11 mouse cellular contexts compared by ENCODE assay signal in the genomic region with DNA sequence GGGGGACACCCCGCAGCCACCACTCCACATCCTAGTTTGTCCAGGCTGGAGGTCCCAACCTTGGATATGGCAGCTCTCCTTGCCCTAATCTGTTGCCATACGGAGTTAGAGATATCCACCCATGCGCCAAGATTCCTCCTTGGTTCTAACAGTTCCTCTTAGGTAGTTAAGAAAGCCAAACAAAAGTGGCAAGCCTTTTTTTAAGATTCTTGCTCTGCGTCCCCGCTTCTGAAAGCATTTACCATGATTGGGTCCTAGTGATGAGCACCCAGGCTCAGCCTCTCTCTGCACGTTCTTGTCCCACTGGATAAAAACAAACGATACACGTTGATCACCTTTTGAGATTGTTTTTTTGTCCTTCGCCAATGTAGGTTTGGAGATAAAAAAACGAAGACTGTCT. TPM values are rescaled to one million over a fixed set of nuclear protein-coding genes. Genes with fewer than 3 reads are reported as not detected.
DNase-seq lines count a peak whose midpoint lies in the region; ATAC-seq and TF ChIP-seq lines count a peak whose summit lies in the region.
"Had no signal": no experiment of that assay in that cellular context is flagged by ENCODE, and none has a peak within 500 bp of the region (broad histone marks: within the 10 kb centered on the region; RNA-seq: fewer than 3 reads in every experiment).

No protein-coding gene starts in this region.

- peaks cover 5% of the 10 kb centered on the region for H3K4me1 ChIP-seq in lung, embryonic 14.5 days (ENCODE audit: insufficient read depth)
- H3K4me1 ChIP-seq in forebrain, embryonic 13.5 days = peaks cover 50% of the 10 kb centered on the region
- H3K4me1 ChIP-seq in intestine, postnatal 0 days (replicated peaks; ENCODE audit: control insufficient read depth, insufficient read depth, low read length) = no peaks in the 10 kb centered on the region; the same call in 1 of the 2 replicates
- peaks cover 11% of the 10 kb centered on the region; the same call in 1 of the 2 replicates for H3K4me1 ChIP-seq in neural tube, embryonic 14.5 days (ENCODE audit: control insufficient read depth, insufficient read depth, low read length)

- H3K27ac ChIP-seq in lung, embryonic 14.5 days (ENCODE audit: low read depth) = no peak overlapping the region
- H3K27ac ChIP-seq in forebrain, embryonic 13.5 days = no peak overlapping the region
- no peak overlapping the region for H3K27ac ChIP-seq in intestine, postnatal 0 days (ENCODE audit: low read depth, low read length)
- no peak overlapping the region for H3K27ac ChIP-seq in neural tube, embryonic 14.5 days (ENCODE audit: low read depth, low read length)
- H3K27ac ChIP-seq: layer of hippocampus, adult 2 months had no signal

- H3K36me3 ChIP-seq in lung, embryonic 14.5 days (ENCODE audit: insufficient read depth) = peaks cover 2% of the 10 kb centered on the region; the same call in 1 of the 2 replicates
- peaks cover 18% of the 10 kb centered on the region for H3K36me3 ChIP-seq in forebrain, embryonic 13.5 days (ENCODE audit: poor library complexity, severe bottlenecking)
- H3K36me3 ChIP-seq in intestine, postnatal 0 days (ENCODE audit: control insufficient read depth, insufficient read depth) = no peaks in the 10 kb centered on the region
- no peaks in the 10 kb centered on the region for H3K36me3 ChIP-seq in neural tube, embryonic 14.5 days (ENCODE audit: control insufficient read depth, insufficient read depth, low read length)

- ATAC-seq in lung, embryonic 14.5 days (ENCODE audit: insufficient read depth) = no peak
- ATAC-seq in forebrain, embryonic 13.5 days = no peak
- no peak for ATAC-seq in intestine, postnatal 0 days
- no peak for ATAC-seq in neural tube, embryonic 14.5 days (ENCODE audit: low read depth)
- ATAC-seq: Patski had no signal

- no peaks in the 10 kb centered on the region for H3K9me3 ChIP-seq in lung, embryonic 14.5 days (ENCODE audit: low read depth, low read length)
- no peaks in the 10 kb centered on the region for H3K9me3 ChIP-seq in forebrain, embryonic 13.5 days (replicated peaks)
- no peaks in the 10 kb centered on the region for H3K9me3 ChIP-seq in intestine, postnatal 0 days (ENCODE audit: control insufficient read depth)
- H3K9me3 ChIP-seq in neural tube, embryonic 14.5 days (ENCODE audit: control insufficient read depth, low read length) = no peaks in the 10 kb centered on the region
- H3K9me3 ChIP-seq: megakaryocyte, embryonic 14.5 days had no signal

- H3K27me3 ChIP-seq in lung, embryonic 14.5 days (ENCODE audit: insufficient read depth, low read length) = peaks cover 23% of the 10 kb centered on the region
- peaks cover 7% of the 10 kb centered on the region; the same call in 1 of the 2 replicates for H3K27me3 ChIP-seq in forebrain, embryonic 13.5 days
- peaks cover 53% of the 10 kb centered on the region for H3K27me3 ChIP-seq in intestine, postnatal 0 days (replicated peaks; ENCODE audit: control insufficient read depth, insufficient read depth, low read length)
- no peaks in the 10 kb centered on the region for H3K27me3 ChIP-seq in neural tube, embryonic 14.5 days (ENCODE audit: control insufficient read depth, insufficient read depth, low read length)

- peak; percentile 25 for DNase-seq in lung, embryonic 14.5 days
- DNase-seq in lung, postnatal 14 days = no peak
- DNase-seq in frontal cortex, adult 2 months (ENCODE audit: extremely low spot score in 1 of 2, low spot score in 1 of 2) = no peak
- DNase-seq in right cerebral cortex, postnatal 10 days (ENCODE audit: low spot score in 2 of 2) = no peak
- DNase-seq in cerebellum, adult 18-20 months = no peak

- peak overlapping the region; percentile 52 for H3K4me3 ChIP-seq in lung, embryonic 14.5 days (ENCODE audit: low read depth, low read length)
- peak overlapping the region; percentile 60 for H3K4me3 ChIP-seq in forebrain, embryonic 13.5 days
- H3K4me3 ChIP-seq in intestine, postnatal 0 days (ENCODE audit: low read depth, low read length) = 0 out of 2 replicates have a peak overlapping the region, but pooled peaks have one; percentile 49
- peak overlapping the region; percentile 51 for H3K4me3 ChIP-seq in neural tube, embryonic 14.5 days (ENCODE audit: low read depth, low read length)

- no peak for TF ChIP-seq CTCF in lung, embryonic 14.5 days (IDR thresholded peaks at IDR 0.05; ENCODE audit: low read depth)
- no peak for TF ChIP-seq CTCF in intestine, postnatal 0 days (IDR thresholded peaks at IDR 0.05; ENCODE audit: low read depth)

- H3K9ac ChIP-seq in lung, embryonic 14.5 days = peak overlapping the region; percentile 62; the same call in 1 of the 2 replicates
- peak overlapping the region; percentile 76 for H3K9ac ChIP-seq in forebrain, embryonic 13.5 days
- no peak overlapping the region for H3K9ac ChIP-seq in intestine, postnatal 0 days (ENCODE audit: low read depth, low read length)
- peak overlapping the region; percentile 63; the same call in 1 of the 2 replicates for H3K9ac ChIP-seq in neural tube, embryonic 14.5 days (replicated peaks; ENCODE audit: low read depth, low read length)

- WGBS in lung, embryonic 14.5 days = 4% methylated on average over 10 of the region's 10 CpGs
- 5% methylated on average over 10 of the region's 10 CpGs for WGBS in forebrain, embryonic 13.5 days
- WGBS in intestine, postnatal 0 days = 33% methylated on average over 10 of the region's 10 CpGs
- 2% methylated on average over 10 of the region's 10 CpGs for WGBS in neural tube, embryonic 14.5 days

- H3K4me2 ChIP-seq in lung, embryonic 14.5 days = peak overlapping the region; percentile 95
- peak overlapping the region; percentile 88 for H3K4me2 ChIP-seq in forebrain, embryonic 13.5 days
- peak overlapping the region; percentile 90; the same call in 1 of the 2 replicates for H3K4me2 ChIP-seq in intestine, postnatal 0 days (replicated peaks; ENCODE audit: low read depth)
- peak overlapping the region; percentile 98 for H3K4me2 ChIP-seq in neural tube, embryonic 14.5 days (ENCODE audit: low read depth, low read length)

RNA-seq across cellular contexts. Expression of gene Sfrp2, which starts 1.0 kb away (rescaled TPM):
- 87.3 and 92.3 TPM in 2 replicates for polyA plus RNA-seq in lung, embryonic 14.5 days (2014; fragmentation: Nextera tagmentation; extraction: Ambion mirVana)
- polyA plus RNA-seq in forebrain, embryonic 13.5 days (2015; fragmentation: Nextera tagmentation; extraction: Ambion mirVana) = 53.0 and 64.3 TPM in 2 replicates
- polyA plus RNA-seq in intestine, postnatal 0 days (2015; fragmentation: Nextera tagmentation; extraction: Ambion mirVana) = 15.8 and 20.7 TPM in 2 replicates
- 63.4 and 67.1 TPM in 2 replicates for polyA plus RNA-seq in neural tube, embryonic 14.5 days (2014; fragmentation: Nextera tagmentation; extraction: Ambion mirVana)
- polyA plus RNA-seq in frontal cortex, adult 2 months (2012; rRNA removed) = 8.2 and 10.2 TPM in 2 replicates
